Mouse (Mus musculus) cerebellum, adult 2 months (tissue): ENCODE measurements at regions not wholly inside any gene's neighbourhood (a gene's known extent, or its start where the extent isn't known, plus 50 kb on each side); places are given as distances from the start of the nearest gene placed in this dataset.

Experiments used
- DNase-seq, 2 experiments: peaks; one replicate each; pipeline ENCODE4 v3.0.0; 2021
- H3K27ac ChIP-seq: fragments of 200-500 bp; 2 replicates; pipeline ENCODE4 v1.5.1; 2012; ENCODE audit warnings: low read length, control low read depth, inconsistent platforms; ENCODE audit not compliant: insufficient read depth
- H3K27me3 ChIP-seq: fragments of 200-500 bp; 2 replicates; pipeline ENCODE4 v1.6.1; 2012; ENCODE audit warnings: inconsistent platforms, mild to moderate bottlenecking, low read length, moderate library complexity; ENCODE audit not compliant: control insufficient read depth, insufficient read depth
- H3K4me1 ChIP-seq: fragments of 200-500 bp; 2 replicates; pipeline ENCODE4 v1.6.1; 2011; ENCODE audit warnings: low read length; ENCODE audit not compliant: control insufficient read depth, insufficient read depth
- H3K4me3 ChIP-seq: fragments of 200-500 bp; replicated peaks from 2 replicates; pipeline ENCODE3; 2011; ENCODE audit warnings: mild to moderate bottlenecking, low read depth, low read length, control low read depth; ENCODE audit not compliant: insufficient read depth
- CTCF ChIP-seq: fragments of 200-500 bp; IDR thresholded peaks from 2 replicates; pipeline ENCODE4 v1.5.1; 2011; ENCODE audit warnings: low read depth, mild to moderate bottlenecking, control low read depth, low read length, moderate library complexity, borderline replicate concordance; ENCODE audit not compliant: insufficient read depth
- POLR2A ChIP-seq: fragments of 200-500 bp; IDR thresholded peaks from 2 replicates; pipeline ENCODE4 v1.6.1; 2011; ENCODE audit warnings: low read length, control low read depth, borderline replicate concordance; ENCODE audit not compliant: insufficient read depth
- WGBS: fragments of 180-500 bp; shearing (Covaris S2); methylation state at CpG from one replicate; pipeline ENCODE4 v1.1.7; 2018; 5-methylcytosine and 5-hydroxymethylcytosine counted together

GRCm38 (mm10) chr5:7788406-7788805, 171.9 kb upstream of the Steap4 start:
- 9% methylated on average over 5 of the region's 5 CpGs for WGBS
- Histone ChIP-seq H3K4me3 (no peak overlapping the region), H3K27ac (no peak overlapping the region), H3K4me1 (no peaks in the 10 kb centered on the region), H3K27me3 (no peaks in the 10 kb centered on the region)
- DNase-seq, result no peak
- TF ChIP-seq CTCF, result no peak

DNA sequence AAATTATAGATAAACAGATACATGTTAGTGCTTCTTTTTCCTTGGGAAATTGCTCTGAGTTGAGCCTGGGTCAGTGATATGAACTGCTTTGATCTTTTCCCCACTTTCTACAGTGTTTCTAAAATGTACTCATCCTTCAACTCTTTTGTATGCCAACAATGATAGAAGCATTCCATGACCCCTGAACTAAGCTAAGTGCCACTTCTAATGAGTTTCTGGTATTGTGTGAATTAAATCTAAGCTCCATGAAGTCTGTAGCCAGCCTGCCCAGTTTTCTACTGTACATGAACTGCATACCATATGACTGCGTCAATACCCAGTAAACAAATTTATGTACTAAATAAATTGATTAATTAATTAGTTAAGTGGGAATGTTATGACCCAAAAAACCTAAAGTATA, 171.1 kb upstream of the Steap4 start:
- Histone ChIP-seq H3K4me1 (no peaks in the 10 kb centered on the region), H3K4me3 (no peak overlapping the region), H3K27me3 (no peaks in the 10 kb centered on the region), H3K27ac (no peak overlapping the region)
- DNase-seq, result no peak
- 84% methylated on average over 1 of the region's 1 CpGs for WGBS
- TF ChIP-seq POLR2A, result no peak
- TF ChIP-seq CTCF, result no peak

DNA sequence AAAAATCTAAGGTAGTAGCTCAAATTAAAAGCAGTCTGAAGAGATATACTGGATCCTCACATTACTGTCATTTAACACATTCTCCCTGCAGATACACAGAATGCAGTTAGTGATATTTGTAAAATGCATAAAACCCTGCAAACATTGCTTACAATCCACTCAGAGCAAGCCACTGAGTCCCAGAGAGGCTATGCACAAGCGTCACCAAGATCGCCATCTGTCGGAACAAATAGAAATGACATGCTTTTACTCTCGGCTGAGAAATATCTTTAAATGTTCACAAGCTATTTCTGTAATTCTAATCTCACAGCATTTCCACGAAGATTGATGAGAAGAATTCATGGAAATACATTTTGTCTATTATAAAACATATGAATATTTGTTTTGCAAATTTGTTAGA, 139.7 kb upstream of the Steap4 start:
- H3K4me3 ChIP-seq, result no peak overlapping the region
- no peak for DNase-seq
- no peak; the same call in 1 of the 2 replicates for TF ChIP-seq CTCF
- TF ChIP-seq POLR2A, result no peak
- WGBS, result 26% methylated on average over 5 of the region's 5 CpGs
- H3K4me1 ChIP-seq, result no peaks in the 10 kb centered on the region
- no peaks in the 10 kb centered on the region for H3K27me3 ChIP-seq
- H3K27ac ChIP-seq, result no peak overlapping the region

- no peaks in the 10 kb centered on the region for H3K4me1 ChIP-seq
- no peak for DNase-seq
- H3K4me3 ChIP-seq, result no peak overlapping the region
- 27% methylated on average over 3 of the region's 3 CpGs for WGBS
- TF ChIP-seq CTCF (no peak), POLR2A (no peak)
- no peaks in the 10 kb centered on the region for H3K27me3 ChIP-seq
- H3K27ac ChIP-seq, result no peak overlapping the region
Measured at GRCm38 (mm10) chr5:7821700-7822099, 138.6 kb upstream of the Steap4 start.

DNA sequence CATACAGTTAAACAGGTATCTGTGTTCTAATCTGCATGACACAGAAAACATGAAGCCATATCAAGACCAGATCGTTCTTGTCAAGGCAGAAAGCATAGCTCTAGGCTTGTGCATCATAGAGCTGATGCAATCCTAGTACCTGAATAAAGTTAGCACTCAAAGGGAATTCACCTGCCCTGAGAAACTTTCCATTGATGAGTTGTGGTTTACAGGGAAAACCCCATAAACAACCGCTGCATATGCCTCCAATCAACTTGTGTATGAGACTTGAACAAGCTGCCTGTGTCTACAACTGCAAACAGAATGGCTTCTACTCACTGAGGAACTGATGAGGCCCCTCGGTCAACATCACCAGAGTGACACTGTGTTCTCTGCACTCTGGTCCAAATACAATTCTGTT, 130.6 kb upstream of the Steap4 start:
- WGBS, result 78% methylated on average over 3 of the region's 3 CpGs
- no peak overlapping the region for H3K27ac ChIP-seq
- DNase-seq, result no peak
- H3K4me3 ChIP-seq, result no peak overlapping the region
- H3K27me3 ChIP-seq, result no peaks in the 10 kb centered on the region
- no peak for TF ChIP-seq POLR2A
- no peak for TF ChIP-seq CTCF
- no peaks in the 10 kb centered on the region for H3K4me1 ChIP-seq

DNA sequence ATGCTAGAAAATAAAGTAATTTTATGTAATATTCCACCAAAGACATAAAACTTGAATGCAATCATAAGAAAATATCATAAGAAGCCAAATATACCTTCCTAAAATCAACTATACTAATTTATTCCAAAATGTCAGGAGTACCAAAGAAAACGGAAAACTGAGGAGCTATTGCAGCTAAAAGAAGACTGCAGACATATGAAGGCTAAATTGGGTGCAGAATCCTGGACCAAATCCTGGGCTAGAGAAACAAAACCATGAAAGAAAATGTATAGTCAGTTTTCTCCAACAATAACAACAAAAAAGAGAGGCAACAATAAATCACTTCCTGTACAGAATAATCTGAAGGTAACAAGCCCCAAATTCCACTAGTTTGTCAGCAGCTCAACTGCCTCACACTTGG, 126.4 kb upstream of the Steap4 start:
- no peak for TF ChIP-seq CTCF
- TF ChIP-seq POLR2A, result no peak
- Histone ChIP-seq H3K4me1 (no peaks in the 10 kb centered on the region), H3K4me3 (no peak overlapping the region), H3K27me3 (no peaks in the 10 kb centered on the region), H3K27ac (no peak overlapping the region)
- DNase-seq, result no peak
- 89% methylated on average over 1 of the region's 1 CpGs for WGBS

DNA sequence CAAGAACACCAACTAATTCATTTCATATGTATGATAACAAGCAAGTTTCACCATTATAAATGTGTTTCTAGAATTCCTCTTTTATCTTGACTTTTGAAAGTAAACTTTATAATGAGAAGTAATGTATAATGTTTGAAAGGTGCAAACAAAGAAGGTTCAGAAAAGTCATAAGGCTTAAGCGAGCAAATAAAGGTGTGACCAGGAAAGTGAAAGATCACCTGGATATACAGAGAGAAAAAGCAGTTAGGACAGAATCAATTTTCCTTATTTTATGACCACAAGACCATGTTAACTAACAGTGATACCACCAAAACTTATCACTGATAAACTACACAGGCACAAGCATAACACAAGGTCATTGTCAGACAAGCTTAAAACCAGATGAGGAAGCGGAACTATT, 97.2 kb upstream of the Steap4 start:
- Histone ChIP-seq H3K27me3 (no peaks in the 10 kb centered on the region), H3K4me3 (no peak overlapping the region), H3K27ac (no peak overlapping the region), H3K4me1 (no peaks in the 10 kb centered on the region)
- TF ChIP-seq CTCF (no peak), POLR2A (no peak)
- 96% methylated on average over 2 of the region's 2 CpGs for WGBS
- DNase-seq, result no peak

DNA sequence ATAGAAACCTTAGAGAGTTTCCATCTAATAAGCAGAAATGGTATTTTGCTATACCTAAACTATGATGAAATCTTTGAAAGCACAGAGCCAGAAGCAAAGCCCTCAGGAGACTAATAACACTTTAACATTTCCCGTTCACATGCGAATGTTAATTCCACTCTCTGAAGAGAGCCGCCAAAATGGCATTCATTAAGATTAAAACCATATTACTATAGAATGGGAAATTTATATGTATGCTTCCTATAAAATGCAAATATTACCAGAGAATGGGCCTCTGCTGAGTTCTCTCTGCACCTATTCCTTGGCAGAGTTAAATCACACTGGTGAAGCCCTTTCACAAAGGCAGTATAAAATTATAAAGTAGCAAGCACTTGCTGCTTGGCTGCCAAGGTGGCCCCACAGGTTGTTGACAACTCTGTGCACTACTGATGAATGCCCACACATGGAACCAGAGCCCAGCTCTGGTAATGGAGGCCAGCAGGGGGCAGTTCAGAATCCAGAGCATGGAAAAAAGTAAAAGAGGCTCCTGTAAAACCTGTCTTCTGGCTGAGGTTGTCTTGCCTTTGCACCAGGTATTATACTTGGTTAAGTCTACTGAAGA, 94.1 kb upstream of the Steap4 start:
- H3K27ac ChIP-seq, result no peak overlapping the region
- no peak for DNase-seq
- no peaks in the 10 kb centered on the region for H3K27me3 ChIP-seq
- no peak overlapping the region for H3K4me3 ChIP-seq
- WGBS, result 87% methylated on average over 3 of the region's 3 CpGs
- no peak for TF ChIP-seq POLR2A
- no peak for TF ChIP-seq CTCF
- H3K4me1 ChIP-seq, result no peaks in the 10 kb centered on the region
